Mouse (Mus musculus): ENCODE results near the gene Efemp2. TPM values are rescaled to one million over a fixed set of nuclear protein-coding genes. Genes with fewer than 3 reads are reported as not detected.

Efemp2 gene
- polyA plus RNA-seq, 1 experiment from 2014 or later, result 92.3 TPM

DNA sequence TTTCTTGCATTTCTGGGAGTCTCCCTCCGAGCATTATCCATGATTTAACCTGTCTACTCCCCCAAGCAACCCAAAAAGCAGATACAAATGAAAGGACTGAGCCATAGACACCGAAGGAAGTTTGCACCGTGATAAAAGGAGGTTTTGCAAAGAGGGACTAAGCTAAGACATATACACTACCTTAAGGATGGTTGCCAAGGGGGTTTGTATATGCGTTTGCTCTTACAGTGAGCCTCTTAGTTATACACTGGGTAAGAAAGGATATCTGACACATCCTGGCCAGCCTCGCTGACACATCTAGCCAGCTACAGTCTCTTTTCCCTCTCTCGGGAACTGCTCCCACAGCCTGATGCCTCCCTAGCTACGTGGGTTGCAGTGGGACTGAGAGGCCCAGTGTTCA lies 39.8 kb upstream of the Efemp2 start:
- DNase-seq (ENCODE audit: low spot score), result no peak
- Histone ChIP-seq H3K27ac (peak overlapping the region; percentile 90), H3K36me3 (no peaks in the 10 kb centered on the region), H3K4me3 (peak overlapping the region; percentile 61), H3K4me1 (peaks cover 20% of the 10 kb centered on the region), H3K9me3 (no peaks in the 10 kb centered on the region), H3K27me3 (ENCODE audit: insufficient read depth, poor library complexity, severe bottlenecking) (0 out of 2 replicates have a peak, but pooled peaks cover 12% of the 10 kb centered on the region)
- 54% methylated on average over 7 of the region's 7 CpGs for WGBS

DNA sequence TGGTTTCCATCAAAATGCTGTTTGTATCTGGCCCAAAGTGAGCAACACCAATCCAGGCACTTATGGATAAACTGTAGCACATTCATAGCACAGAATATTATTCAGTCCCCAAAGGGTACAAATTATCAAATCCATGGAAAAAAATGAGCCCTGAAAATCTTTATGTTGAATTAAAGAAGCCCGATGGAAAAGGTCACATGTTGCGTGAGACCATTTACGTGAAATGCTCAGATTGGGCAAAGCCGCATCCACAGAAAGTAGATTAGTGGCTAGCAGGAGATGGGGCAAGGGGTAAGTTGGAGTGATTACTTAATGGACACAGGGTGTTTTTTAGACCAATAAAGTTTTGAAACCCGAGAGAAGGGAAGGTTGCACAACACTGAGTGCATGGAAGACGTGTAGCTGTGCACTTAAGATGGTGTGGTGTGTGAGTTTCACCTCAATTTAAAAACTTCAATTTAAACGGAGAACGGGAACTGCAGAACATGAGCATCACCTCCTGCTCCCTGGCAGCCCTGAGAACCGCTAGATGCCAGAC lies 29.3 kb upstream of the Efemp2 start:
- DNase-seq (ENCODE audit: low spot score), result no peak
- peaks cover 19% of the 10 kb centered on the region for H3K4me1 ChIP-seq
- 65% methylated on average over 9 of the region's 9 CpGs for WGBS
- H3K27ac ChIP-seq, result no peak overlapping the region
- H3K27me3 ChIP-seq (ENCODE audit: insufficient read depth, poor library complexity, severe bottlenecking), result peaks cover 53% of the 10 kb centered on the region
- no peak overlapping the region for H3K4me3 ChIP-seq
- no peaks in the 10 kb centered on the region for H3K9me3 ChIP-seq
- no peaks in the 10 kb centered on the region for H3K36me3 ChIP-seq

DNA sequence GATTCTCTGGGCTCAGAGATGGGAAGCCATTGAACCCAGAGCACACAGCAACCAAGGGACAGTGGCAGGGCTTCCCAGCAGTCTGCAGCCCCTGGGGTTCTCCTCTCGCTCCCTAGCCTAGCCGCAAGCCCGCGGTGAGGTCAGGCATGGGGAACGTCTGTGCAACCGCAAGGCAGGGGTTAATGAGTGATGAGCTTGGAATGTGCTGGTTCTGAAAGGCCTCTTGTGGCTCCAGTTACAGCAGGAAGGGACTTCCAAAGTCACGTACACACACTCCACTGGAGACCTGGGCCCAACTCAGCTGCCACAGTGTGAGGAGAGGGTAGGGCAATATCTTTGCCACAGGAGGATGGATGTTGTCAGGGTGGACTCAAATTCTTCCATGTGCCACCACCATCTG lies 28.8 kb upstream of the Efemp2 start:
- H3K27ac ChIP-seq, result no peak overlapping the region
- no peaks in the 10 kb centered on the region for H3K36me3 ChIP-seq
- no peak overlapping the region for H3K4me3 ChIP-seq
- H3K4me1 ChIP-seq, result peaks cover 19% of the 10 kb centered on the region
- H3K27me3 ChIP-seq (ENCODE audit: insufficient read depth, poor library complexity, severe bottlenecking), result peaks cover 58% of the 10 kb centered on the region
- H3K9me3 ChIP-seq, result no peaks in the 10 kb centered on the region
- 26% methylated on average over 7 of the region's 7 CpGs for WGBS
- no peak for DNase-seq (ENCODE audit: low spot score)

- Histone ChIP-seq H3K27me3 (ENCODE audit: insufficient read depth, poor library complexity, severe bottlenecking) (peaks cover 66% of the 10 kb centered on the region), H3K4me1 (peaks cover 19% of the 10 kb centered on the region), H3K27ac (no peak overlapping the region), H3K4me3 (no peak overlapping the region), H3K36me3 (no peaks in the 10 kb centered on the region), H3K9me3 (no peaks in the 10 kb centered on the region)
- DNase-seq (ENCODE audit: low spot score), result no peak
- 83% methylated on average over 5 of the region's 5 CpGs for WGBS
Measured at GRCm38 (mm10) chr19:5445747-5446146, 28.0 kb upstream of the Efemp2 start.

DNA sequence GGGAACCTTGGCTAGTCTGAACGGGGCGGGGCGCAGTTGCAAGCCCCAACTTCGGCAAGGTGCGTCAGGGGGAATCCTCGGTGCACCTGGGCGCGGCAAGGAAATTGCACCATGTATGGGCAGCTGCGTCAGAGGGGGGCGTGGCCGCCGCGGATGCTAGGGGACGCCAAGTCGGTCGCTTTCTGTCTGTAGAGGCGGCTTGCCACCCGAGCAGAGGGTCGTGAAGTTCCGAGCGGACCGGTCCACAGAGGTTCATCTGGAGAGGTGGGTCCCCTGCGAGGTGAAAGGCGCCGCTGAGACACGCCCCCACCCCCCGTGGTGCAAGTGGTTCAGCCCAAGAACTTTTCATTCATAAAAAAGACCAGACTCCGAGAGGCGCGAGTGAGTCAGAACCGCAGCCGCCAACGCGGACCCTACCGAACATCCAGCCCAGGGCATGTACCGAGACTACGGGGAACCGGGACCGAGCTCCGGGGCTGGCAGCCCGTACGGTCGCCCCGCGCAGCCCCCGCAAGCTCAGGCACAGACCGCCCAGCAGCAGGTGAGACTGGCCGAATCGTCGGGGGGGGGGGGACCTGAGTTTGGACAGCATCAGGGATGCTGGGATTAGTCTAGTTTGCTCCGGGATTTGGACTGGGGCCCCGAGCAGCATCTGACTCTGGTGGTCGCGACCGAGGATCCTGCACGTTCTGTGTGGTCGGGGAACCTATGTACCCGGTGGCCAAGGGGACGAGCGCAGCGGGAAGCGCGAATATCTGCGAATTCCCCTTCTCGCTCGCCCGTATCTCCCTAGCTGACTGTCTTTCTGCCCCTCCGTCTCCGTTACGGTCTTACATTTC lies 26.0 kb upstream of the Efemp2 start, which contains the start of gene Fosl1:
Gene Fosl1, plus strand, starts transcription at position 33 of the 839 bp plus-strand sequence.
- H3K36me3 ChIP-seq, result no peaks in the 10 kb centered on the region
- no peak for DNase-seq (ENCODE audit: low spot score)
- peaks cover 19% of the 10 kb centered on the region for H3K4me1 ChIP-seq

DNA sequence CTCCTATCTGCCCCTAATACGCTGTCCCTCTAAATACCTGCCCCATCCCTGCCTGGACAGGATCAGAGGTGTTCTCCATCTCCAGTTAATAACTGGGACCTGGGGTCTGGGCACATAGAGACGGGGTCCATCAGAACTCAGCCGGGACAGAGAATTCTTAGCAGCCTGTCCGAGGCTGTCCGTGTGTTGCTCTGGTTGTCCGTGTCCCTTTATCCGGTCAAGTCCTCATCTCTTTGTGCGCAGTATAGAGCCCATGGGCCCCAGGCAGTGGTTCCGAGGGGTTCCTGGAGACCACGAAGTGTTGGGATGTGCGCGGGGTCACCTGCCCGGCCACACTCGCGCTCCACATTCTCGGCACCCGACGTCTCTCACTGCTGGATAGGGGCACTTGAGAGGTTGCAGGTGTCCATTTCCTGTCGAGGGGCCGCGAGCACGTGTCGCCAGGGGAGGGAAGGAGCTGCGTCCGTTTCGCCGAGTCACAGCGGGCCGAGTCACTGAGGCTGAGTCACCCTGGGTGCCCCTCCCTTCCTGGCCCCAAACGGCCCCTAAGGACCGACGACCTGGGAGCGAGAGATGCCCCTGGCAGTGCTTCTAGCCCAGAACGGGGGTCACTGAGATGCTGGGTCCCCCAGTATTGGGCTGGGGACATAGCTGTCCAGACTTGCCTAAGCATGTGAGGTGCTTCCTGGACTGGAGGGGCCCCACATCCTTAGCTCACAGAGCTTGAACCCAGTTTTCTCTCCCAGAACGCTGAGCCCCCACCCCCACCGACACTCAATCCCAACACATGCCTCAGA lies 25.2 kb upstream of the Efemp2 start:
- Histone ChIP-seq H3K27ac (peak overlapping the region; percentile 22; the same call in 1 of the 2 replicates), H3K9me3 (no peaks in the 10 kb centered on the region), H3K27me3 (ENCODE audit: insufficient read depth, poor library complexity, severe bottlenecking) (peaks cover 81% of the 10 kb centered on the region), H3K4me1 (peaks cover 19% of the 10 kb centered on the region), H3K36me3 (peaks cover 4% of the 10 kb centered on the region; the same call in 1 of the 2 replicates), H3K4me3 (peak overlapping the region; percentile 69)
- 5% methylated on average over 36 of the region's 36 CpGs for WGBS
- DNase-seq (ENCODE audit: low spot score), result peak; percentile 86

More for the DNA sequence above, 26.0 kb upstream of the Efemp2 start, which contains the start of gene Fosl1:
- 1% methylated on average over 70 of the region's 70 CpGs for WGBS
- Histone ChIP-seq H3K27ac (peak within 1 kb of the TSS; percentile 22; the same call in 1 of the 2 replicates), H3K4me3 (peak within 1 kb of the TSS; percentile 69), H3K9me3 (no peaks in the 10 kb centered on the region), H3K27me3 (ENCODE audit: insufficient read depth, poor library complexity, severe bottlenecking) (peaks cover 81% of the 10 kb centered on the region)

- Histone ChIP-seq H3K4me1 (peaks cover 21% of the 10 kb centered on the region), H3K4me3 (no peak overlapping the region), H3K9me3 (no peaks in the 10 kb centered on the region), H3K36me3 (peaks cover 15% of the 10 kb centered on the region), H3K27ac (no peak overlapping the region), H3K27me3 (ENCODE audit: insufficient read depth, poor library complexity, severe bottlenecking) (peaks cover 76% of the 10 kb centered on the region)
- no peak for DNase-seq (ENCODE audit: low spot score)
- WGBS, result 83% methylated on average over 3 of the region's 3 CpGs
Measured at GRCm38 (mm10) chr19:5449673-5450072, 24.1 kb upstream of the Efemp2 start.

DNA sequence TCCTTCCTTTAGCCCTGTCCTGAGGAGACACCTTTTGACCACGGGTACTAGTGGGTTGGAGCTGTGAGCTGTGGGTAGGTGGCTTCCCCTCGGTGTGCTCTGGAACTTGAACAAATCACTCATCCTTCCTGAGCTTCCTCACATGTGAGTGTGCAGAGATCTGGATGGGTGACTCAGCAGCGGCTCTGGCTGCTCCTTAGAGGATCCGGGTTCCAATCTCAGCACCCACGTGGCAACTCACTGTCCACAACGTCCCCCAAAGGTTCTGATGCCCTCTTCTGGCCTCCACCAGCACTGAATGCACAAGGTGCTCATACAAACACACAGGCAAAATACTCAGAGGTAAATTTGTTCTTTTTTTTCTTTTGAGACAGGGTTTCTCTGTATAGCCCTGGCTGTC lies 22.0 kb upstream of the Efemp2 start:
- H3K9me3 ChIP-seq, result no peaks in the 10 kb centered on the region
- peaks cover 42% of the 10 kb centered on the region for H3K4me1 ChIP-seq
- H3K36me3 ChIP-seq, result peaks cover 16% of the 10 kb centered on the region
- no peak for DNase-seq (ENCODE audit: low spot score)
- H3K4me3 ChIP-seq, result no peak overlapping the region
- 69% methylated on average over 6 of the region's 6 CpGs for whole genome bisulfite sequencing
- H3K27ac ChIP-seq, result no peak overlapping the region
- H3K27me3 ChIP-seq (ENCODE audit: insufficient read depth, poor library complexity, severe bottlenecking), result peaks cover 55% of the 10 kb centered on the region

GRCm38 (mm10) chr19:5455037-5455436 lies 18.7 kb upstream of the Efemp2 start:
- Histone ChIP-seq H3K4me1 (peaks cover 38% of the 10 kb centered on the region), H3K27ac (no peak overlapping the region; the same call in 1 of the 2 replicates), H3K4me3 (peak overlapping the region; percentile 90), H3K27me3 (ENCODE audit: insufficient read depth, poor library complexity, severe bottlenecking) (peaks cover 29% of the 10 kb centered on the region; the same call in 1 of the 2 replicates), H3K9me3 (no peaks in the 10 kb centered on the region), H3K36me3 (peaks cover 16% of the 10 kb centered on the region)
- no peak for DNase-seq (ENCODE audit: low spot score)
- WGBS, result 77% methylated on average over 12 of the region's 12 CpGs

GRCm38 (mm10) chr19:5455568-5455967 lies 18.2 kb upstream of the Efemp2 start:
- DNase-seq (ENCODE audit: low spot score), result no peak
- H3K27me3 ChIP-seq (ENCODE audit: insufficient read depth, poor library complexity, severe bottlenecking), result peaks cover 24% of the 10 kb centered on the region; the same call in 1 of the 2 replicates
- 60% methylated on average over 8 of the region's 8 CpGs for WGBS
- H3K36me3 ChIP-seq, result peaks cover 16% of the 10 kb centered on the region
- H3K4me3 ChIP-seq, result peak overlapping the region; percentile 90
- no peaks in the 10 kb centered on the region for H3K9me3 ChIP-seq
- H3K4me1 ChIP-seq, result peaks cover 38% of the 10 kb centered on the region
- peak overlapping the region; percentile 96 for H3K27ac ChIP-seq

- peaks cover 16% of the 10 kb centered on the region for H3K36me3 ChIP-seq
- peaks cover 44% of the 10 kb centered on the region for H3K4me1 ChIP-seq
- WGBS, result 4% methylated on average over 26 of the region's 26 CpGs
- no peak for DNase-seq (ENCODE audit: low spot score)
- H3K4me3 ChIP-seq, result peak overlapping the region; percentile 90
- H3K27ac ChIP-seq, result peak overlapping the region; percentile 96
- peaks cover 16% of the 10 kb centered on the region; the same call in 1 of the 2 replicates for H3K27me3 ChIP-seq (ENCODE audit: insufficient read depth, poor library complexity, severe bottlenecking)
- no peaks in the 10 kb centered on the region for H3K9me3 ChIP-seq
Measured at GRCm38 (mm10) chr19:5456241-5456921, 17.4 kb upstream of the Efemp2 start.

All from heart, embryonic 10.5 days (tissue).